Mouse (Mus musculus): ENCODE measurements around the gene Kansl1l.

DNA sequence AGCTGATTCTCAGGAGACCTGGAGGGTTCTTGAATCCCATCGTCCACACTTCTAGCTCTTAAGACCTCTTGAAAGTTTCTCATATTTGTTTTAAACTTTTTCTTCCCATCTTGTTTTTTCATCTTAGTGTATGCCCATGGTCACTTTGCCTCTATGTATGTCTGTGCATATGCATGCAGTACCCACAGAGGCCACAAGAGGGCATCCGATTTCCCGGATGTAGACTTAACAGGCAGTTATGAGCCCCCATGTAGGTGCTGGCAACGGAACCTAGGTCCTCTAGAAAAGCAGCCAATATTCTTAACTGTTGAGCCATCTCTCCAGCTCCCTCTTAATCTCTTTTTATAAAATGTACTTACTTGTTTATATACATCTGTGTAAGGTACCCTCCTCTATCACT lies 30.1 kb upstream of the Kansl1l start:
- TF ChIP-seq CTCF (conservative IDR thresholded peaks at IDR 0.05; ENCODE audit: insufficient read depth, insufficient read length, low read depth, low read length) (peak; percentile 48; the same call in 1 of the 2 replicates), POLR2A (IDR thresholded peaks at IDR 0.05; ENCODE audit: low read depth, low read length) (no peak)

All from kidney, adult 2 months (tissue).